Mouse (Mus musculus) gastrocnemius, postnatal 10 days (tissue): ENCODE data around the gene Top3b. TPM values are rescaled to one million over a fixed set of nuclear protein-coding genes. Genes with fewer than 3 reads are reported as not detected.
"Not testable (repeated sequence)": the region's sequence is repeated elsewhere in the genome, so short reads cannot be mapped to it uniquely, and the experiment has no call there.

Source experiments
- DNase-seq: peaks from one replicate; pipeline ENCODE4 v3.0.0; 2021; ENCODE audit warnings: mixed read lengths
- long read RNA-seq, 2 experiments: library from polyadenylated mRNA; stranded (forward); transcript quantifications; one replicate each; pipeline ENCODE4 v2.0.0; 2021
- total RNA-seq, 2 experiments: library from RNA; stranded (reverse); gene quantifications; 2 replicates each; pipeline ENCODE4 v1.2.3; 2021

The Top3b gene
- total RNA-seq, result 10 to 100 TPM; 20.4 to 28.5 TPM
- long read RNA-seq, experiment 1, partial matches to known transcripts, result 1 of 30 reads
- long read RNA-seq, experiment 1, other reads (novel, unspliced or antisense), result 23 of 30 reads
- long read RNA-seq, experiment 2, partial matches to known transcripts, result 2 of 32 reads
- long read RNA-seq, experiment 2, other reads (novel, unspliced or antisense), result 23 of 32 reads

DNA sequence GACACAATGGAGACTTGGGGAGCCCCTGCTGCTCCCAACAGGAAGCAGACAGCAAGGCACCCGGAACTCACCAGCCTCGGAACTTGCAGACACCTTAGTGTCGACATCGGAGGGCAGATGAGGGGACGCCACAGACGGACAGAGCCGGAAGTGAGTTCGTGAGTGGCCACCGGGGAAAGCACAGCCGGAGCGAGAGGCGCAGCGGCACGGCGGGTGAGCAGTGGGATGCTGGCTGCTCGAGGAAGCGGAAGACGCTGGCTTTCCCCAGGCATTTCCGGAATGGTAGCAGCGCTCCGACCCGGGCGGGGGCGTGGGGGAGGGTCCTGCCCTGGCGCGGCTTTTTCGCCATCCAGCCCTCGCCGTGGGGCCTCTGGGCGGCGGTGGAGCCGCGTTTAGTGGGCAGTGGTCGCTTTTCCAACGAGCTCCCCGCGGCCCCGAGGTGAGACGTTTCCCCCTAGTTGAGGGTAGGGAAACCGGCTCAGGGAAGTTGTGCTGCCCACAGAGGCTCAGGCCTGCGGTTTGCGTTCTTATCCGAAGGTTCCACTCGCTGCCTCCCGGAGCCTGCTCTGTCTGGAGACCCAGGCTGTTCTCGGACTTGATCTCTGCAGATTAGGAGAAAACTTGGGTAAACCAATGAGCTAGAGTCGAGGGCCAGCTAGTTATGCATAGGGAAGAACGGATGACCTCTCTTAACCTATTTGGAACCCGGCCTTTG, at the start of gene Top3b, which contains the start of gene Vpreb1:
TSS of gene Top3b (plus strand) at position 120 of the 715 bp plus-strand sequence.
TSS of gene Vpreb1 (minus strand) at position 227 of the 715 bp plus-strand sequence.
- peak; percentile 81 for DNase-seq

DNA sequence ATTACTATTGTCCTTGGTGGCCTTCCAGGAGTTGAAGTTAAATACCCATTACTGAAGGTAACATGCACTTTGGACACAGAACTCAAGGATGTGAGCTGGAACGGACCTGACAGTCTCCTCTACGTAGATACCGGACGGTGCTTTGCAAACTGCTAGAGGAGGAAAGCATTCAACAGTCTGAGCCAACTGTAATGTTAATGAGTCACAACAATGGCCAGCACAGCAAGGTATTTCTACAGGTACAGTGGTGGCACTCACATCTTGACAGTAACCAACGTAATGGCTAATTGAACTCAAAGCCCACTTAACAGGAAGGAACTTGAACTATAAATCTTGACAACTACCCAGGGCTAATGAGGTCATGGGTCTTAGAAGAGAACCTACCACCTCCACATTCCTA, 45.1 kb upstream of the Top3b start:
- DNase-seq, result no peak

- no peak for DNase-seq
Observed at GRCm38 (mm10) chr16:16826223-16826622, 44.3 kb upstream of the Top3b start.

DNA sequence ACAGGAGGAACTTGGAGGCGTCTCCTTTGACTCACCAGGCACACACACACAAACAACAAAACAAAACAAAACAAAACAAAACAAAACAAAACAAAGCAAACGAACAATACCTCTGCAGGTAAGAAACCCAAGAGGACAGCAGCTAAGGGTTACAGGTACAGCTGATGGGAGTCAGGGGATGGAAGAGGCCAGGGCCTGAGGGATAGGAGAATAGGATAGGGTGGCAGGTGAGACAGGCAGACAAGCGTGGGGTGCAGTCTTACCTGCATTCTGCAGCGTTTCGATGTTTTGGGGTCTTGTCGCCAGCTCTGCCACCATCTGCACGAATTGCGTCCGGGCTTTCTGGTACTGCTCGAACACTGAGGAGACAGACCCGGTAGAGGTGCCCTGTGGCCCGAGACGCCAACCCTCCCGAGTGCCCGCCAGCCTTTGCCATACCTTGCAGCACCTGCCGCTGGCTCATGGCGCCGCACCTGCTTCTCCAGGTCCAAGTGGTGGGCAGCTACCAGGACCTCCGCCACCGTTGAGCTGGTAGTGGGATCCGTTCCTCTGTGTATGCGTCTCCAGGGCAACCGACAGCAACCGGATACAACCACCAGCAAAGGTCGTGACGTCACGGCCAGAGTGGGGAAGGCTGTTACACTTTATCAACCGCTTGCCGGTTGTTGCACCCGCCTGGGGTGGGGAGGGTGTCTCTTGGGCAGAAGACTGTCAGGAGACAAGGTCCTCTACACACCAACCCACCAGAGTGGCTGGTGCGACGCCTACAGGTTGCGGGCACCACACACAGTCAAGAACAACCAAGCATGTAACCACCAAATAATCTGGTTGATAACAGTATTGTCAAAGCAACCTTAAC, 41.5 kb upstream of the Top3b start, which contains the start of gene Spag6l:
TSS of gene Spag6l (minus strand) at position 700 of the 859 bp plus-strand sequence.
- peak; percentile 14 for DNase-seq

DNA sequence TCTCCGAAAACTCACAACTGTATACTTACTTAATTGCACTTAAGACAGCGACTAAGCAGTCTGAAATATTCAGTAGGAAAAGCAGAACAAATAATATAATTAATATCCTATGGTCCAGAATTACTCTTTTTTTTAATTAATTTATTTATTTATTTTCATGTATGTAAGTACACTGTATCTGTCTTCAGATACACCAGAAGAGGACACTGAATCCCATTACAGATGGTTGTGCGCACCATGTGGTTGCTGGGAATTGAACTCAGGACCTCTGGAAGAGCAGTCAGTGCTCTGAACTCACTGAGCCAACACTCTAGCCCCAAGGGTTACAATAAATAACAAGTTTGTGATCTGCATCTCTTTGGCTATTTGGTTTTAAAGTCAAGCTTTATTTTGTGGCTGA, 40.9 kb upstream of the Top3b start:
- no peak for DNase-seq

DNA sequence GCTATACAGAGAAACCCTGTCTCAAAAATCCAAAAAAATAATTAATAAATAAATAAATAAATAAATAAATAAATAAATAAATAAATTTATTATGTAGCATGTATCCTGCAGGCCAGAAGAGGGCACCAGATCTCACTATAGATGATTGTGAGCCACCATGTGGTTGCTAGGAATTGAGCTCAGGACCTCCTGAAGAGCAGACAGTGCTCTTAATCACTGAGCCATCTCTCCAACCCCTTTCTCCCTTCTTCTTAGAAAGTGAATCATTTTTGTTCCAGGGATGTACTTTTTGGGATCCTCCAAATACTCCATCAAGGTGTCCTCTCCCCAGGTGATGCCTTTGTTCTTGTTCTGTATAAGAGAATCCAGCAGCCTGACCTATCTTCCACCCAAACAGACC, 21.3 kb upstream of the Top3b start:
- DNase-seq, result no peak

DNA sequence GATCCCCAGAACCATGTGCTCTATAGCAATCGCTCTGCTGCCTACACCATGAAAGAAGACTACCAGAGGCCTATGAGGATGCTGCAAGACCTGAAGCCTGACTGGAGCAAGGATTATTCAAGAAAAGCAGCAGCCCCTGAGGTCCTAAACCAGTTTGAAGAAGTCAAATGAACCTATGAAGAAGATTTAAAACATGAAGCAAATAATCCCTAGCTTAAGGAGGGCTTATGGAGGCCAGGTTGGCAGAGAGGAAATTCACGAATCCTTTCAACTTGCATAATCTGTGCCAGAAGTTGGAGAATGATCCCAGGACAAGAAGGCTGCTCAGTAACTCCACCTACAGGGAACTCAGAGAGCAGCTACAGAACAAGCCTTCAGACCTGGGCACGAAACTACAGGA, 18.1 kb upstream of the Top3b start:
- DNase-seq, result no peak

DNA sequence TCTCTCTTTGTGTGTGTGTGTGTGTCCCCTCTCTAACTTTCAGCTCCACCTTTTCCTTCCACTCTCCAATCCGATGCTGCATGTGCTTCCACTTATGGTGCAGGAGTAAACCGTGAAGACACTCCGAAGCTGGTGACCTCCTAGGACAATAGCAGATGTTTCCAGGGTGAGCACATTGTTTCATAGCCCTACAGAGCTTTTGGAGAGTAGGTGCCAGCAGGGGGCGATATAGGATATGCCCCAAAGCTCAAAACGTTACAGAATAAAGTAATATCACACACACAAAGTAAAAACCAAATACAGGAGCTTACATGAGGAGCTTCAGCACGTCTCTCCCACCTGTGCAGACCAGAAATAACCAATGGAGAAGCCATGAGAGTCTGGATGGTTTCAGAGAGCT, 15.7 kb upstream of the Top3b start:
- peak; percentile 49 for DNase-seq

GRCm38 (mm10) chr16:16855541-16855940, 15.0 kb upstream of the Top3b start:
- DNase-seq, result no peak

GRCm38 (mm10) chr16:16856054-16856453, 14.5 kb upstream of the Top3b start:
- DNase-seq, result not testable (repeated sequence)

- no peak for DNase-seq
Observed at GRCm38 (mm10) chr16:16856731-16857476, 13.6 kb upstream of the Top3b start.

- no peak for DNase-seq
Observed at GRCm38 (mm10) chr16:16862288-16862687, 8.2 kb upstream of the Top3b start.

DNA sequence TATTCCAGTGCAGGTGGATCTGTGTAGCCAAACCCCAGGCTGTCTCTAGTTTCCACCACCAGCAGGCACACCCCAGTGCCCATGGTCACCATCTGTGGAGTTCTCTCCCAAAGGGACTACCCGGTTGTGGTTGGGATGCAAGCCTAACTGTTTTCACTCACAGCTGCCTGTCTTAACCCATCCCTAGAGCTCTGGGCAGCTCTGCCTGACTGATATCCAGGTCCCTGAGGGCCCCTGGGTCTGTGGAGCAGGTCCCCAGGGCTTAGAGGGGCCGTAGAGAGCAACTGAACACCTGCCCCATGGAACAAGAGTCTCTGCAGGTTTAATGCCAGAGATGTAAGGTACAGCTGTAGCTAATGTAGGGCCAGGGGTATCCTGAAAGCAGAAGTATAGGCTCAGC, 6.6 kb upstream of the Top3b start, which contains the start of gene Igll1:
TSS of gene Igll1 (minus strand) at position 8 of the 400 bp plus-strand sequence.
- DNase-seq, result no peak

GRCm38 (mm10) chr16:16865217-16865616, 5.3 kb upstream of the Top3b start:
- no peak for DNase-seq

DNA sequence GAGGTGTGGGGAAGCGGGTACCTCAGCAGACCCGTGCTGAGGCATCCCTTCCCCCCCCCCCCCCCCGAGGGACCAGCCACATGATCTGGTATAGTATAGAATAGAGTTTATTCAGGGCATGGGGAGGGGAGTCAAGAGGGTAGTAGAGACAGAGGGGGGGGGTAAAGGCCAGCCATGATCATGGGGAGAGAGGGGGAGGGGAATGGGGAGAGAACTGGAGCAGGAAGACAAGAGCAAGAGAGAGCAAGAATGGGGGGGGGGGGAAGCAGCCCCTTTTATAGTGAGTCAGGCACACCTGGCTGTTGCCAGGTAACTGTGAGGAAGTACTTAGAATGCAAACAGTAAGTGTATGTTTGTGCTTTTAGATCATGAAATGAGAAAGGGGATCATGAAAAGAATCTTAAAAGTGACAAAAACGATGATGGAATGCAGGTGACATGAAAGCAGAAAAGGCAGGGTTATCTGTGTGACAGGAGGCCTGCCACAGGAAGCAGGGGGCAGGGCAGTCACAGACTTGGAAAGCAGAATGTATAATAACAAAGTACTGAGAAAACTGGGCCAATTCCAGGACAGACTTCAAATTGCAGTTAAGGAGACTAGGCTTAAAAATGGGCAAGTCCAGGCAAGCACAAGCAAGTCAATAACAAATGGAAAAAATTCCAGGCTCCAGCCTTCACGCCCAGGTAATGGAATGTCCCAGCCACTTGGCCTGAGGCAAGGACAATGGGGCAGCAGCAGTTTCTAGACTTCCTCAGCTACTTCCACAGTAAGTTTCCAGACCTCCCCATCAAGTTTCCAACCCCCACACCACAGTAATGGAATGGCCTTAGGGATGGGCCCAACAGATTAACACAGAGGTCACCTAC, 4.6 kb upstream of the Top3b start:
- DNase-seq, result no peak

DNA sequence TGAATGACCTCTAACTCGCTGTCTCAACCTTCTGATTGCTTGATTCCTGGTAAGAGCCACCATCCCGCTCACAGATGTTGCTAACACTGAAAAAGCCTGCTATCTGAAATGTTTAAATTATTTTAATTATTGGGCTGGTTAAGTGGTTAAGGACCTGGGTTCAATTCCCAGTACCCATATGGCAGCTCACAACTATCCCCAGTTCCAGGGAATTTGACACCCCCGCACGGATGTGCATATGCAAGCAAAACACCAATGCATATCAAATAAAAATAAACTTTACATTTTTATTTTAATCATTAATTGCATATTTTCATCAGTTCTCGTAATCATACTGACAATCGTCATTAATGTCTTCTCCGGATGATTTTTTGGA, 307 bp upstream of the Top3b start:
- DNase-seq, result no peak

- DNase-seq, result no peak
Observed at GRCm38 (mm10) chr16:16879025-16879424, 8.5 kb downstream of the Top3b start.

- DNase-seq, result no peak
Observed at GRCm38 (mm10) chr16:16888341-16888740, 17.8 kb downstream of the Top3b start.

- no peak for DNase-seq
Observed at GRCm38 (mm10) chr16:16892366-16892765, 21.8 kb downstream of the Top3b start.

DNA sequence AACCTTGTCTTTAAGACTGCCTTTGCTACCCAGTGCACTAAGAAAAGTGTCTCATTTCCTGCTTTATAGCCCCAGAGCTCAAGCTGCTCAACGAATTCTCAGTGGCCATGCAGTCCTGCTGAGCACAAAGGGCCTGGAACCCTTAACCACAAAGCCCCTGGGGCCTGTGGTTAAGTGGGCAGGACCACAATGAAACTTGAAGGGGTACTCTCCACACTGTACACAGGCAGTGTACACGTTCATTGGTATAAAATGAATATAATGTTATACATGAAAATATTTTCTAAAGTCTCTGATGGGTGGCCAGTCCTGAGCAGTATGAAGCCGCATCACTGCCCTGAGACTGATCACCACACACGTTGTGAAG, 25.5 kb downstream of the Top3b start:
- no peak for DNase-seq

- peak; percentile 95 for DNase-seq
Observed at GRCm38 (mm10) chr16:16896382-16897055, 26.0 kb downstream of the Top3b start, which contains the start of gene Ppm1f. Gene Ppm1f (plus strand): TSS chr16:16896469.
